Mouse (Mus musculus): ENCODE data around the gene Cdon. TPM values are rescaled to one million over a fixed set of nuclear protein-coding genes. Genes with fewer than 3 reads are reported as not detected.

Gene Cdon
- polyA plus RNA-seq, 1 experiment from 2014 or later, result 5.0 TPM

- ATAC-seq (replicated peaks; ENCODE audit: extremely low read depth, insufficient read depth, low FRiP score), result no peak
- Histone ChIP-seq H3K27me3 (ENCODE audit: control insufficient read depth, insufficient read depth, low read length) (no peaks in the 10 kb centered on the region), H3K9me3 (replicated peaks; ENCODE audit: control insufficient read depth, low read length) (no peaks in the 10 kb centered on the region), H3K4me2 (ENCODE audit: low read depth, low read length) (no peak overlapping the region), H3K27ac (ENCODE audit: low read length) (no peak overlapping the region), H3K36me3 (ENCODE audit: control insufficient read depth, insufficient read depth) (no peaks in the 10 kb centered on the region), H3K9ac (ENCODE audit: low read length) (no peak overlapping the region), H3K4me3 (ENCODE audit: low read length) (no peak overlapping the region), H3K4me1 (ENCODE audit: control insufficient read depth, insufficient read depth, low read length) (no peaks in the 10 kb centered on the region)
- WGBS, result 57% methylated on average over 4 of the region's 4 CpGs
These were observed 114.9 kb downstream of the Cdon start for GRCm38 (mm10) chr9:35535876-35536275.

GRCm38 (mm10) chr9:35539001-35539750 is 118.2 kb downstream of the Cdon start:
- H3K9me3 ChIP-seq (replicated peaks; ENCODE audit: control insufficient read depth, low read length), result no peaks in the 10 kb centered on the region
- no peak overlapping the region for H3K27ac ChIP-seq (ENCODE audit: low read length)
- H3K36me3 ChIP-seq (ENCODE audit: control insufficient read depth, insufficient read depth), result no peaks in the 10 kb centered on the region
- H3K27me3 ChIP-seq (ENCODE audit: control insufficient read depth, insufficient read depth, low read length), result no peaks in the 10 kb centered on the region
- no peak overlapping the region for H3K9ac ChIP-seq (ENCODE audit: low read length)
- no peaks in the 10 kb centered on the region for H3K4me1 ChIP-seq (ENCODE audit: control insufficient read depth, insufficient read depth, low read length)
- no peak overlapping the region for H3K4me3 ChIP-seq (ENCODE audit: low read length)
- no peak for ATAC-seq (replicated peaks; ENCODE audit: extremely low read depth, insufficient read depth, low FRiP score)
- WGBS, result 78% methylated on average over 13 of the region's 13 CpGs
- no peak overlapping the region for H3K4me2 ChIP-seq (ENCODE audit: low read depth, low read length)

GRCm38 (mm10) chr9:35541024-35541423 is 120.1 kb downstream of the Cdon start:
- no peak overlapping the region for H3K9ac ChIP-seq (ENCODE audit: low read length)
- no peak overlapping the region for H3K4me3 ChIP-seq (ENCODE audit: low read length)
- no peak overlapping the region for H3K27ac ChIP-seq (ENCODE audit: low read length)
- no peaks in the 10 kb centered on the region for H3K27me3 ChIP-seq (ENCODE audit: control insufficient read depth, insufficient read depth, low read length)
- no peaks in the 10 kb centered on the region for H3K36me3 ChIP-seq (ENCODE audit: control insufficient read depth, insufficient read depth)
- H3K9me3 ChIP-seq (replicated peaks; ENCODE audit: control insufficient read depth, low read length), result no peaks in the 10 kb centered on the region
- no peaks in the 10 kb centered on the region for H3K4me1 ChIP-seq (ENCODE audit: control insufficient read depth, insufficient read depth, low read length)
- no peak for ATAC-seq (replicated peaks; ENCODE audit: extremely low read depth, insufficient read depth, low FRiP score)
- 77% methylated on average over 5 of the region's 5 CpGs for WGBS
- H3K4me2 ChIP-seq (ENCODE audit: low read depth, low read length), result no peak overlapping the region

- Histone ChIP-seq H3K9me3 (replicated peaks; ENCODE audit: control insufficient read depth, low read length) (no peaks in the 10 kb centered on the region), H3K4me2 (ENCODE audit: low read depth, low read length) (no peak overlapping the region), H3K9ac (ENCODE audit: low read length) (no peak overlapping the region), H3K36me3 (ENCODE audit: control insufficient read depth, insufficient read depth) (no peaks in the 10 kb centered on the region), H3K4me1 (ENCODE audit: control insufficient read depth, insufficient read depth, low read length) (no peaks in the 10 kb centered on the region), H3K4me3 (ENCODE audit: low read length) (no peak overlapping the region), H3K27me3 (ENCODE audit: control insufficient read depth, insufficient read depth, low read length) (no peaks in the 10 kb centered on the region), H3K27ac (ENCODE audit: low read length) (no peak overlapping the region)
- no peak; the same call in 1 of the 2 replicates for ATAC-seq (replicated peaks; ENCODE audit: extremely low read depth, insufficient read depth, low FRiP score)
- WGBS, result 9% methylated on average over 6 of the region's 6 CpGs
These were observed 120.6 kb downstream of the Cdon start for GRCm38 (mm10) chr9:35541488-35541887.

GRCm38 (mm10) chr9:35541941-35542340 is 121.0 kb downstream of the Cdon start:
- Histone ChIP-seq H3K9ac (ENCODE audit: low read length) (no peak overlapping the region), H3K4me2 (ENCODE audit: low read depth, low read length) (no peak overlapping the region), H3K27me3 (ENCODE audit: control insufficient read depth, insufficient read depth, low read length) (no peaks in the 10 kb centered on the region), H3K9me3 (replicated peaks; ENCODE audit: control insufficient read depth, low read length) (no peaks in the 10 kb centered on the region), H3K4me1 (ENCODE audit: control insufficient read depth, insufficient read depth, low read length) (no peaks in the 10 kb centered on the region), H3K4me3 (ENCODE audit: low read length) (no peak overlapping the region), H3K27ac (ENCODE audit: low read length) (no peak overlapping the region), H3K36me3 (ENCODE audit: control insufficient read depth, insufficient read depth) (no peaks in the 10 kb centered on the region)
- no peak for ATAC-seq (replicated peaks; ENCODE audit: extremely low read depth, insufficient read depth, low FRiP score)
- WGBS, result 58% methylated on average over 6 of the region's 6 CpGs

- H3K9me3 ChIP-seq (replicated peaks; ENCODE audit: control insufficient read depth, low read length), result no peaks in the 10 kb centered on the region
- no peak overlapping the region for H3K27ac ChIP-seq (ENCODE audit: low read length)
- no peaks in the 10 kb centered on the region for H3K27me3 ChIP-seq (ENCODE audit: control insufficient read depth, insufficient read depth, low read length)
- H3K9ac ChIP-seq (ENCODE audit: low read length), result no peak overlapping the region
- ATAC-seq (replicated peaks; ENCODE audit: extremely low read depth, insufficient read depth, low FRiP score), result no peak
- H3K36me3 ChIP-seq (ENCODE audit: control insufficient read depth, insufficient read depth), result no peaks in the 10 kb centered on the region
- H3K4me1 ChIP-seq (ENCODE audit: control insufficient read depth, insufficient read depth, low read length), result no peaks in the 10 kb centered on the region
- no peak overlapping the region for H3K4me3 ChIP-seq (ENCODE audit: low read length)
- H3K4me2 ChIP-seq (ENCODE audit: low read depth, low read length), result no peak overlapping the region
- WGBS, result 80% methylated on average over 14 of the region's 14 CpGs
These were observed 122.4 kb downstream of the Cdon start for GRCm38 (mm10) chr9:35543099-35543860.

GRCm38 (mm10) chr9:35544666-35545065 is 123.7 kb downstream of the Cdon start:
- Histone ChIP-seq H3K36me3 (ENCODE audit: control insufficient read depth, insufficient read depth) (no peaks in the 10 kb centered on the region), H3K4me1 (ENCODE audit: control insufficient read depth, insufficient read depth, low read length) (no peaks in the 10 kb centered on the region), H3K27ac (ENCODE audit: low read length) (no peak overlapping the region), H3K4me2 (ENCODE audit: low read depth, low read length) (no peak overlapping the region), H3K9me3 (replicated peaks; ENCODE audit: control insufficient read depth, low read length) (no peaks in the 10 kb centered on the region), H3K4me3 (ENCODE audit: low read length) (no peak overlapping the region), H3K27me3 (ENCODE audit: control insufficient read depth, insufficient read depth, low read length) (no peaks in the 10 kb centered on the region), H3K9ac (ENCODE audit: low read length) (no peak overlapping the region)
- WGBS, result 63% methylated on average over 2 of the region's 2 CpGs
- ATAC-seq (replicated peaks; ENCODE audit: extremely low read depth, insufficient read depth, low FRiP score), result 0 out of 2 replicates have a peak, but pooled peaks have one; percentile 28

GRCm38 (mm10) chr9:35545704-35546103 is 124.8 kb downstream of the Cdon start:
- Histone ChIP-seq H3K4me3 (ENCODE audit: low read length) (no peak overlapping the region), H3K4me2 (ENCODE audit: low read depth, low read length) (no peak overlapping the region), H3K9ac (ENCODE audit: low read length) (no peak overlapping the region), H3K27ac (ENCODE audit: low read length) (no peak overlapping the region), H3K36me3 (ENCODE audit: control insufficient read depth, insufficient read depth) (no peaks in the 10 kb centered on the region), H3K27me3 (ENCODE audit: control insufficient read depth, insufficient read depth, low read length) (no peaks in the 10 kb centered on the region), H3K9me3 (replicated peaks; ENCODE audit: control insufficient read depth, low read length) (no peaks in the 10 kb centered on the region), H3K4me1 (ENCODE audit: control insufficient read depth, insufficient read depth, low read length) (no peaks in the 10 kb centered on the region)
- WGBS, result 68% methylated on average over 12 of the region's 12 CpGs
- ATAC-seq (replicated peaks; ENCODE audit: extremely low read depth, insufficient read depth, low FRiP score), result no peak

GRCm38 (mm10) chr9:35546745-35547144 is 125.8 kb downstream of the Cdon start:
- Histone ChIP-seq H3K27me3 (ENCODE audit: control insufficient read depth, insufficient read depth, low read length) (no peaks in the 10 kb centered on the region), H3K4me3 (ENCODE audit: low read length) (no peak overlapping the region), H3K4me2 (ENCODE audit: low read depth, low read length) (no peak overlapping the region), H3K9me3 (replicated peaks; ENCODE audit: control insufficient read depth, low read length) (no peaks in the 10 kb centered on the region), H3K27ac (ENCODE audit: low read length) (no peak overlapping the region), H3K36me3 (ENCODE audit: control insufficient read depth, insufficient read depth) (no peaks in the 10 kb centered on the region), H3K4me1 (ENCODE audit: control insufficient read depth, insufficient read depth, low read length) (no peaks in the 10 kb centered on the region), H3K9ac (ENCODE audit: low read length) (no peak overlapping the region)
- 58% methylated on average over 9 of the region's 9 CpGs for WGBS
- ATAC-seq (replicated peaks; ENCODE audit: extremely low read depth, insufficient read depth, low FRiP score), result no peak

All from heart, embryonic 16.5 days (tissue).